Mouse (Mus musculus): ENCODE data around the gene Maml3. TPM values are rescaled to one million over a fixed set of nuclear protein-coding genes. Genes with fewer than 3 reads are reported as not detected.
A peak's percentile ranks its signal among the peaks of the same experiment; 100 is the strongest.

Gene Maml3
- total RNA-seq, 2 experiments from 2014 or later = 19.6 to 20.9 TPM

GRCm38 (mm10) chr3:51685539-51685938 lies 419.3 kb downstream of the Maml3 start:
- no peak for DNase-seq (ENCODE audit: low spot score in 2 of 2)

- no peak for DNase-seq (ENCODE audit: low spot score in 2 of 2)
Observed at GRCm38 (mm10) chr3:51674963-51675362, 429.9 kb downstream of the Maml3 start.

- peak; percentile 19 to 37 for DNase-seq (ENCODE audit: low spot score in 2 of 2)
Observed at GRCm38 (mm10) chr3:51673408-51674086, 431.3 kb downstream of the Maml3 start.

- DNase-seq (ENCODE audit: low spot score in 2 of 2) = no peak
Observed at GRCm38 (mm10) chr3:51672631-51673030, 432.2 kb downstream of the Maml3 start.

GRCm38 (mm10) chr3:51671071-51671469 lies 433.8 kb downstream of the Maml3 start:
- no peak for DNase-seq (ENCODE audit: low spot score in 2 of 2)

- no peak for DNase-seq (ENCODE audit: low spot score in 2 of 2)
Observed at GRCm38 (mm10) chr3:51670414-51671070, 434.3 kb downstream of the Maml3 start.

GRCm38 (mm10) chr3:51668607-51669006 lies 436.3 kb downstream of the Maml3 start:
- no peak for DNase-seq (ENCODE audit: low spot score in 2 of 2)

GRCm38 (mm10) chr3:51662557-51662956 lies 442.3 kb downstream of the Maml3 start:
- DNase-seq (ENCODE audit: low spot score in 2 of 2) = no peak

GRCm38 (mm10) chr3:51661880-51662550 lies 442.9 kb downstream of the Maml3 start:
- no peak for DNase-seq (ENCODE audit: low spot score in 2 of 2)

- DNase-seq (ENCODE audit: low spot score in 2 of 2) = no peak
Observed at GRCm38 (mm10) chr3:51661376-51661775, 443.5 kb downstream of the Maml3 start.

GRCm38 (mm10) chr3:51660821-51661276 lies 444.0 kb downstream of the Maml3 start:
- no peak for DNase-seq (ENCODE audit: low spot score in 2 of 2)

GRCm38 (mm10) chr3:51660060-51660459 lies 444.8 kb downstream of the Maml3 start, which contains the start of gene Mgst2:
Gene Mgst2 (plus strand): TSS chr3:51660360.
- DNase-seq (ENCODE audit: low spot score in 2 of 2) = no peak

GRCm38 (mm10) chr3:51659415-51659814 lies 445.5 kb downstream of the Maml3 start:
- DNase-seq (ENCODE audit: low spot score in 2 of 2) = no peak

GRCm38 (mm10) chr3:51654303-51655055 lies 450.4 kb downstream of the Maml3 start:
- no peak for DNase-seq (ENCODE audit: low spot score in 2 of 2)

GRCm38 (mm10) chr3:51652701-51653100 lies 452.2 kb downstream of the Maml3 start:
- peak in 1 of 2 experiments; percentile 35 for DNase-seq (ENCODE audit: low spot score in 2 of 2)

- peak; percentile 33 to 73 for DNase-seq (ENCODE audit: low spot score in 2 of 2)
Observed at GRCm38 (mm10) chr3:51652292-51652691, 452.6 kb downstream of the Maml3 start.

GRCm38 (mm10) chr3:51651149-51651548 lies 453.7 kb downstream of the Maml3 start:
- DNase-seq (ENCODE audit: low spot score in 2 of 2) = no peak

GRCm38 (mm10) chr3:51649986-51650385 lies 454.9 kb downstream of the Maml3 start:
- no peak for DNase-seq (ENCODE audit: low spot score in 2 of 2)

- DNase-seq (ENCODE audit: low spot score in 2 of 2) = no peak
Observed at GRCm38 (mm10) chr3:51649426-51649825, 455.4 kb downstream of the Maml3 start.

GRCm38 (mm10) chr3:51648037-51648664 lies 456.7 kb downstream of the Maml3 start:
- peak; percentile 28 to 53 for DNase-seq (ENCODE audit: low spot score in 2 of 2)

- DNase-seq (ENCODE audit: low spot score in 2 of 2) = no peak
Observed at GRCm38 (mm10) chr3:51647356-51647755, 457.5 kb downstream of the Maml3 start.
